Mouse (Mus musculus) bone marrow macrophage, adult 2 months (primary cell): ENCODE data around the gene Smurf1. TPM values are rescaled to one million over a fixed set of nuclear protein-coding genes. Genes with fewer than 3 reads are reported as not detected.

Experiments
- H3K27ac ChIP-seq: 2 replicates; pipeline ENCODE4 v1.5.1; 2012; ENCODE audit warnings: low read depth, low read length; ENCODE audit not compliant: insufficient read depth
- H3K4me1 ChIP-seq: 2 replicates; pipeline ENCODE4 v1.6.1; 2012; ENCODE audit warnings: low read length; ENCODE audit not compliant: control insufficient read depth, insufficient read depth
- H3K4me3 ChIP-seq: 2 replicates; pipeline ENCODE4 v1.5.1; 2012; ENCODE audit warnings: mild to moderate bottlenecking, low read length, moderate library complexity; ENCODE audit not compliant: insufficient read depth
- CTCF ChIP-seq: IDR thresholded peaks from 2 replicates; pipeline ENCODE4 v1.5.1; 2012; ENCODE audit warnings: low read depth, mild to moderate bottlenecking, low read length, moderate library complexity
- POLR2A ChIP-seq: IDR thresholded peaks from 2 replicates; pipeline ENCODE4 v1.6.1; 2012; ENCODE audit warnings: mild to moderate bottlenecking, low read depth, low read length, borderline replicate concordance
- polyA plus RNA-seq: library from polyadenylated mRNA; stranded (reverse); fragments of >200 nt; gene quantifications from 2 replicates; pipeline ENCODE4 v1.2.4, GENCODE M21; 2012; ENCODE audit not compliant: missing spikeins, insufficient read depth, insufficient read length

Gene Smurf1
- polyA plus RNA-seq = 9.4 and 11.5 TPM in 2 replicates

GRCm38 (mm10) chr5:144965639-144966351 is at the start of gene Smurf1:
Gene Smurf1, minus strand, starts transcription at chr5:144965847.
- H3K4me3 ChIP-seq = peak within 1 kb of the TSS; percentile 90
- H3K27ac ChIP-seq = peak within 1 kb of the TSS; percentile 49
- H3K4me1 ChIP-seq = peaks cover 23% of the 10 kb centered on the region
- TF ChIP-seq CTCF (no peak), POLR2A (no peak)

GRCm38 (mm10) chr5:145014278-145014677 is 48.6 kb upstream of the Smurf1 start:
- H3K4me1 ChIP-seq = no peaks in the 10 kb centered on the region; the same call in 1 of the 2 replicates
- H3K4me3 ChIP-seq = no peak overlapping the region
- H3K27ac ChIP-seq = no peak overlapping the region
- TF ChIP-seq CTCF = no peak
- no peak for TF ChIP-seq POLR2A

- Histone ChIP-seq H3K27ac (no peak overlapping the region), H3K4me3 (no peak overlapping the region), H3K4me1 (peaks cover 22% of the 10 kb centered on the region)
- no peak for TF ChIP-seq POLR2A
- TF ChIP-seq CTCF = no peak
These were observed 43.4 kb upstream of the Smurf1 start for GRCm38 (mm10) chr5:145008878-145009659.

- Histone ChIP-seq H3K4me3 (no peak overlapping the region), H3K4me1 (peaks cover 22% of the 10 kb centered on the region), H3K27ac (no peak overlapping the region)
- no peak for TF ChIP-seq POLR2A
- TF ChIP-seq CTCF = no peak
These were observed 39.9 kb upstream of the Smurf1 start for GRCm38 (mm10) chr5:145005596-145005995.

GRCm38 (mm10) chr5:145004495-145004894 is 38.8 kb upstream of the Smurf1 start:
- no peak overlapping the region for H3K27ac ChIP-seq
- H3K4me1 ChIP-seq = peaks cover 22% of the 10 kb centered on the region
- TF ChIP-seq POLR2A (no peak), CTCF (no peak)
- H3K4me3 ChIP-seq = no peak overlapping the region

GRCm38 (mm10) chr5:145003362-145003761 is 37.7 kb upstream of the Smurf1 start:
- Histone ChIP-seq H3K27ac (no peak overlapping the region), H3K4me1 (peaks cover 22% of the 10 kb centered on the region), H3K4me3 (no peak overlapping the region)
- TF ChIP-seq POLR2A (no peak), CTCF (no peak)

- TF ChIP-seq POLR2A = no peak
- TF ChIP-seq CTCF = peak; percentile 70
- no peak overlapping the region for H3K4me3 ChIP-seq
- H3K27ac ChIP-seq = no peak overlapping the region
- no peaks in the 10 kb centered on the region for H3K4me1 ChIP-seq
These were observed 32.8 kb upstream of the Smurf1 start for GRCm38 (mm10) chr5:144998491-144998890.

GRCm38 (mm10) chr5:144990481-144990880 is 24.8 kb upstream of the Smurf1 start:
- TF ChIP-seq POLR2A (no peak), CTCF (no peak)
- no peak overlapping the region for H3K27ac ChIP-seq
- H3K4me3 ChIP-seq = no peak overlapping the region
- H3K4me1 ChIP-seq = no peaks in the 10 kb centered on the region

GRCm38 (mm10) chr5:144990051-144990450 is 24.4 kb upstream of the Smurf1 start:
- TF ChIP-seq CTCF (no peak), POLR2A (no peak)
- no peaks in the 10 kb centered on the region for H3K4me1 ChIP-seq
- H3K27ac ChIP-seq = no peak overlapping the region
- no peak overlapping the region for H3K4me3 ChIP-seq

- Histone ChIP-seq H3K27ac (no peak overlapping the region), H3K4me3 (no peak overlapping the region), H3K4me1 (no peaks in the 10 kb centered on the region)
- no peak for TF ChIP-seq POLR2A
- no peak for TF ChIP-seq CTCF
These were observed 23.4 kb upstream of the Smurf1 start for GRCm38 (mm10) chr5:144989061-144989405.
